Mouse (Mus musculus) brain, embryonic 14.5 days (tissue): ENCODE data around the gene Rps2.

Source experiments
- CTCF ChIP-seq: fragments of 200-500 bp; IDR thresholded peaks from 2 replicates; pipeline ENCODE4 v1.5.1; 2012; ENCODE audit warnings: inconsistent platforms, mild to moderate bottlenecking, moderate library complexity, borderline replicate concordance; ENCODE audit not compliant: insufficient read depth, insufficient read length; ENCODE audit errors: extremely low read depth
- POLR2A ChIP-seq: fragments of 200-500 bp; IDR thresholded peaks from 2 replicates; pipeline ENCODE4 v1.6.1; 2012; ENCODE audit warnings: mild to moderate bottlenecking, inconsistent platforms, borderline replicate concordance; ENCODE audit not compliant: poor library complexity, insufficient read depth, insufficient read length, severe bottlenecking; ENCODE audit errors: extremely low read depth

DNA sequence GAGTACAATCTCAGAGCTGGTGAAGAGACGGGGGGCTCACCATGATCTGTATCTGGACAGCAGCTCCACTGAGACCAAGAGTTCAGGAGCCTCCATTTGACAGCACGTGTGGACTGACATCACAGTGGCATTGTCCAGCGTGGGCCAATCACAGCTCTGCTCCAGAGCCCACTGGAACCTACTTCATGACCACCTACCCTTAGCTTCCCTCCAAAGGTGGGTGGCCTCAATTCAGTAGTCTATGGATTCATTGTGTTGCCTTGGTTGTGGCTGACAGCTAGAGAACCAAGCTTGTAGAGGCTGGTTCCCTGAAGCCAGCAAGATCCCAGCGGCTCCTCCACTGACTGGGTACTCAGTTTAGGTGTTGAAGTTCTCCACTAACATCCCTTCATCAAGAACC is at the start of gene Rps2, which contains the start of gene Rnf151:
- no peak for TF ChIP-seq CTCF
- no peak for TF ChIP-seq POLR2A
